In genomic region chr3:21937281-21938035, GRCm38 (mm10) we compare ENCODE assay signal across 9 mouse cellular contexts.
DNase-seq lines count a peak whose midpoint lies in the region; TF ChIP-seq lines count a peak whose summit lies in the region.
"Had no signal": no experiment of that assay in that cellular context is flagged by ENCODE, and none has a peak within 500 bp of the region (broad histone marks: within the 10 kb centered on the region; RNA-seq: fewer than 3 reads in every experiment).

No protein-coding gene starts in this region.

- intact Hi-C loops in heart, adult 2 months (cut with DNase I): loop anchor here (1.0 to 10.0 kb wide), 6 partner anchors 47 to 513 kb away; no protein-coding TSS in a partner anchor
- intact Hi-C loops in left cerebral cortex, postnatal 14 days (cut with DNase I): loop anchor here (2.0 to 10.0 kb wide), 7 partner anchors 47 to 1280 kb away; no protein-coding TSS in a partner anchor

- H3K9ac ChIP-seq in heart, adult 2 months (ENCODE audit: low read depth, low read length): no peak overlapping the region

- peaks cover 4% of the 10 kb centered on the region; the same call in 1 of the 2 replicates for H3K36me3 ChIP-seq in heart, adult 2 months (ENCODE audit: control insufficient read depth, insufficient read depth, low read length)
- H3K36me3 ChIP-seq: G1E had no signal

- DNase-seq in heart, adult 11 months: peak; percentile 87
- DNase-seq in heart, adult 2 months: no peak
- peak; percentile 43 for DNase-seq in thymus, postnatal 0 days (ENCODE audit: low spot score)
- DNase-seq in thymus, postnatal 14 days: no peak
- DNase-seq in left cerebral cortex, postnatal 14 days (ENCODE audit: low spot score in 2 of 2): peak; percentile 57 to 65
- no peak for DNase-seq in urinary bladder, postnatal 10 days (ENCODE audit: low spot score)
- DNase-seq in B cell, adult 2 months: no peak
- DNase-seq in MN1 (ENCODE audit: low spot score): no peak

- H3K27ac ChIP-seq in heart, adult 2 months: no peak overlapping the region

- TF ChIP-seq EP300 in heart, adult 2 months (IDR thresholded peaks at IDR 0.05; ENCODE audit: insufficient read depth, low read depth, low read length): no peak

- H3K4me1 ChIP-seq in heart, adult 2 months (ENCODE audit: control insufficient read depth, insufficient read depth, low read length): peaks cover 9% of the 10 kb centered on the region

- no peaks in the 10 kb centered on the region for H3K79me2 ChIP-seq in heart, adult 2 months (replicated peaks; ENCODE audit: control insufficient read depth, insufficient read depth, low read length)

- TF ChIP-seq CTCF in heart, adult 2 months (IDR thresholded peaks at IDR 0.05): no peak

- no peaks in the 10 kb centered on the region for H3K27me3 ChIP-seq in heart, adult 2 months (ENCODE audit: control insufficient read depth, insufficient read depth, low read length)

- no peak overlapping the region for H3K4me3 ChIP-seq in heart, adult 2 months

- TF ChIP-seq POLR2A in heart, adult 2 months (IDR thresholded peaks at IDR 0.05; ENCODE audit: insufficient read depth, low read depth, low read length): no peak

- WGBS in heart, adult 2 months: 74% methylated on average over 7 of the region's 7 CpGs

Comparison
In these comparisons a context has a peak if more than half of its experiments do, and no peak if none do; other contexts are left out.
1. DNase-seq: peak in heart, adult 11 months (single experiment), thymus, postnatal 0 days (single experiment) and left cerebral cortex, postnatal 14 days (2 of 2); none in heart, adult 2 months (0 of 2), thymus, postnatal 14 days (single experiment), urinary bladder, postnatal 10 days (single experiment), B cell, adult 2 months (0 of 2) and MN1 (single experiment).